ENCODE assay signal across 14 mouse cellular contexts in the genomic region with DNA sequence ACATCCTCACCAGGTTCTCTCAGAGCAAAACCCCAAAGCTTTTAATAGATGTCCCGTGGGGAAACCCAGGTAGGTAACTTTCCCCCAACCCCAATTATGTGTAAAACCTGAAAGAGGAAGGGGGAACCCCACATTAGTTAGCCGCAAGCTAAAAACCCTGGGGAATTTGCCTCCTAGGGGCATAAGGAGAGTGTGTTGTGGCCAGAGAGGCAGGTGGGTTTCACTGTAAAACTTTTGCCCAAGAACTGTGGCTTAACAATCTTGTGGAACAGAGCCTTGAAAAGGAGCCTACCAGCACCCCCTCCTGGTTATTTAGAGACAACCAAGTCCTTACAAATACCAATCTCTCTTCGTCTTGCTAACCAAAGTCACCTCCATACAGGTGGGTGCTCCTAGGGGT. TPM values are rescaled to one million over a fixed set of nuclear protein-coding genes. Genes with fewer than 3 reads are reported as not detected.
DNase-seq lines count a peak whose midpoint lies in the region; ATAC-seq and TF ChIP-seq lines count a peak whose summit lies in the region.
"Had no signal": no experiment of that assay in that cellular context is flagged by ENCODE, and none has a peak within 500 bp of the region (broad histone marks: within the 10 kb centered on the region; RNA-seq: fewer than 3 reads in every experiment).

No protein-coding gene starts in this region.

- no peaks in the 10 kb centered on the region for H3K27me3 ChIP-seq in embryonic facial prominence, embryonic 13.5 days
- no peaks in the 10 kb centered on the region for H3K27me3 ChIP-seq in embryonic facial prominence, embryonic 10.5 days (replicated peaks; ENCODE audit: low read depth, poor library complexity, severe bottlenecking)
- no peaks in the 10 kb centered on the region for H3K27me3 ChIP-seq in liver, embryonic 14.5 days (ENCODE audit: control insufficient read depth, insufficient read depth, low read length)
- H3K27me3 ChIP-seq in liver, embryonic 12.5 days (replicated peaks) = no peaks in the 10 kb centered on the region
- H3K27me3 ChIP-seq: intestine, embryonic 15.5 days had no signal

- TF ChIP-seq CTCF in liver, embryonic 14.5 days (IDR thresholded peaks at IDR 0.05; ENCODE audit: low read depth) = peak; percentile 27
- no peak for TF ChIP-seq CTCF in bone marrow macrophage, adult 2 months (IDR thresholded peaks at IDR 0.05; ENCODE audit: low read depth, low read length)

- DNase-seq in embryonic facial prominence, embryonic 10.5 days (ENCODE audit: low spot score) = no peak
- no peak for DNase-seq in liver, embryonic 14.5 days (ENCODE audit: low read depth in 3 of 3, low spot score in 3 of 3)
- peak; percentile 67 for DNase-seq in 416B (ENCODE audit: low read depth)
- no peak for DNase-seq in T-cell, adult 2 months (ENCODE audit: low spot score)
- DNase-seq: layer of hippocampus, adult 9-11 months; right cerebral cortex, postnatal 4 days had no signal

- 0 out of 2 replicates have a peak overlapping the region, but pooled peaks have one; percentile 1 for H3K4me2 ChIP-seq in embryonic facial prominence, embryonic 13.5 days
- H3K4me2 ChIP-seq in liver, embryonic 14.5 days (ENCODE audit: low read depth) = no peak overlapping the region
- no peak overlapping the region for H3K4me2 ChIP-seq in liver, embryonic 12.5 days
- H3K4me2 ChIP-seq: heart, embryonic 11.5 days; intestine, embryonic 15.5 days had no signal

- peaks cover 22% of the 10 kb centered on the region for H3K4me1 ChIP-seq in embryonic facial prominence, embryonic 13.5 days
- peaks cover 11% of the 10 kb centered on the region for H3K4me1 ChIP-seq in embryonic facial prominence, embryonic 10.5 days
- peaks cover 3 to 10% of the 10 kb centered on the region in 2 experiments for H3K4me1 ChIP-seq in liver, embryonic 14.5 days (replicated peaks; ENCODE audit: control insufficient read depth in 2 of 2, insufficient read depth in 2 of 2, low read length in 1 of 2)
- H3K4me1 ChIP-seq in liver, embryonic 12.5 days = peaks cover 17% of the 10 kb centered on the region
- H3K4me1 ChIP-seq in bone marrow macrophage, adult 2 months (ENCODE audit: control insufficient read depth, insufficient read depth, low read length) = peaks cover 25% of the 10 kb centered on the region

- H3K36me3 ChIP-seq in embryonic facial prominence, embryonic 13.5 days = peaks cover 40% of the 10 kb centered on the region
- peaks cover 47% of the 10 kb centered on the region for H3K36me3 ChIP-seq in embryonic facial prominence, embryonic 10.5 days (replicated peaks)
- H3K36me3 ChIP-seq in liver, embryonic 14.5 days (replicated peaks; ENCODE audit: control insufficient read depth, insufficient read depth, low read depth) = peaks cover 14% of the 10 kb centered on the region; the same call in 1 of the 2 replicates
- H3K36me3 ChIP-seq in liver, embryonic 12.5 days = peaks cover 42% of the 10 kb centered on the region

- no peaks in the 10 kb centered on the region for H3K9me3 ChIP-seq in embryonic facial prominence, embryonic 13.5 days
- no peaks in the 10 kb centered on the region for H3K9me3 ChIP-seq in embryonic facial prominence, embryonic 10.5 days
- H3K9me3 ChIP-seq in liver, embryonic 14.5 days (ENCODE audit: control insufficient read depth, low read length) = no peaks in the 10 kb centered on the region
- no peaks in the 10 kb centered on the region for H3K9me3 ChIP-seq in liver, embryonic 12.5 days (replicated peaks)
- H3K9me3 ChIP-seq: forebrain, embryonic 10.5 days; intestine, embryonic 15.5 days; midbrain, embryonic 10.5 days had no signal

- H3K9ac ChIP-seq in embryonic facial prominence, embryonic 13.5 days = no peak overlapping the region
- no peak overlapping the region for H3K9ac ChIP-seq in liver, embryonic 14.5 days (replicated peaks)
- no peak overlapping the region for H3K9ac ChIP-seq in liver, embryonic 12.5 days
- H3K9ac ChIP-seq: intestine, embryonic 15.5 days had no signal

- 87% methylated on average over 3 of the region's 3 CpGs for WGBS in embryonic facial prominence, embryonic 13.5 days
- WGBS in embryonic facial prominence, embryonic 10.5 days = 85% methylated on average over 3 of the region's 3 CpGs
- 73% methylated on average over 3 of the region's 3 CpGs for WGBS in liver, embryonic 14.5 days (ENCODE audit: insufficient replicate concordance)
- WGBS in liver, embryonic 12.5 days (ENCODE audit: insufficient replicate concordance) = 55% methylated on average over 3 of the region's 3 CpGs

- no peak for ATAC-seq in embryonic facial prominence, embryonic 13.5 days (ENCODE audit: insufficient number of reproducible peaks, insufficient read depth, low FRiP score, low TSS enrichment, low read depth)
- no peak for ATAC-seq in liver, embryonic 14.5 days (ENCODE audit: insufficient read depth)
- ATAC-seq in liver, embryonic 12.5 days = no peak
- ATAC-seq in erythroblast, adult 5-6 weeks (replicated peaks; ENCODE audit: low FRiP score, poor library complexity, severe bottlenecking) = no peak
- ATAC-seq: intestine, embryonic 15.5 days had no signal

- no peak for TF ChIP-seq POLR2A in bone marrow macrophage, adult 2 months (IDR thresholded peaks at IDR 0.05; ENCODE audit: borderline replicate concordance, low read depth, low read length)

- no peak overlapping the region for H3K4me3 ChIP-seq in embryonic facial prominence, embryonic 13.5 days
- no peak overlapping the region for H3K4me3 ChIP-seq in embryonic facial prominence, embryonic 10.5 days
- no peak overlapping the region for H3K4me3 ChIP-seq in liver, embryonic 14.5 days (ENCODE audit: insufficient read depth in 1 of 2, low read depth in 2 of 2, low read length in 2 of 2)
- H3K4me3 ChIP-seq in liver, embryonic 12.5 days = no peak overlapping the region
- H3K4me3 ChIP-seq in bone marrow macrophage, adult 2 months (ENCODE audit: insufficient read depth, low read length) = no peak overlapping the region
- H3K4me3 ChIP-seq: forebrain, embryonic 10.5 days; intestine, embryonic 15.5 days; midbrain, embryonic 10.5 days had no signal

- peak overlapping the region; percentile 28; the same call in 1 of the 2 replicates for H3K27ac ChIP-seq in embryonic facial prominence, embryonic 13.5 days
- no peak overlapping the region for H3K27ac ChIP-seq in embryonic facial prominence, embryonic 10.5 days (replicated peaks)
- H3K27ac ChIP-seq in liver, embryonic 14.5 days = no peak overlapping the region
- no peak overlapping the region for H3K27ac ChIP-seq in liver, embryonic 12.5 days
- H3K27ac ChIP-seq in bone marrow macrophage, adult 2 months (ENCODE audit: insufficient read depth, low read depth, low read length) = peak overlapping the region; percentile 88
- H3K27ac ChIP-seq: forebrain, embryonic 10.5 days; intestine, embryonic 15.5 days; midbrain, embryonic 10.5 days had no signal

- no peak for TF ChIP-seq EP300 in liver, embryonic 14.5 days (IDR thresholded peaks at IDR 0.05; ENCODE audit: low read depth)

RNA-seq across cellular contexts. Expression of a gene that starts 2.8 kb away (rescaled TPM):
- 23.5 TPM in 2 replicates for polyA plus RNA-seq in embryonic facial prominence, embryonic 13.5 days (2015; fragmentation: Nextera tagmentation; extraction: Ambion mirVana)
- polyA plus RNA-seq in embryonic facial prominence, embryonic 10.5 days (2016; fragmentation: Nextera tagmentation; extraction: Ambion mirVana) = 22.4 and 25.5 TPM in 2 replicates
- polyA plus RNA-seq in liver, embryonic 14.5 days (2012; rRNA removed) = 7.4 and 10.1 TPM in 2 replicates
- polyA plus RNA-seq in liver, embryonic 14.5 days (2014; fragmentation: Nextera tagmentation; extraction: Ambion mirVana) = 4.2 and 4.9 TPM in 2 replicates
- 14.3 and 14.4 TPM in 2 replicates for polyA plus RNA-seq in liver, embryonic 12.5 days (2016; fragmentation: Nextera tagmentation; extraction: Ambion mirVana)
- 37.0 and 37.8 TPM in 2 replicates for polyA plus RNA-seq in bone marrow macrophage, adult 2 months (2012; ENCODE audit: insufficient read depth, insufficient read length, missing spikeins)
- 1.3 and 12.3 TPM in 2 replicates for total RNA-seq in erythroblast, adult 5-6 weeks (2015; ENCODE audit: low replicate concordance)
- 10.2 and 16.3 TPM in 2 replicates for total RNA-seq in erythroblast, adult 5-6 weeks (2017; ENCODE audit: low replicate concordance)

RNA-seq across cellular contexts. Expression of a gene that starts 14.4 kb away (rescaled TPM):
- 164 and 170 TPM in 2 replicates for polyA plus RNA-seq in embryonic facial prominence, embryonic 13.5 days (2015; fragmentation: Nextera tagmentation; extraction: Ambion mirVana)
- 201 and 213 TPM in 2 replicates for polyA plus RNA-seq in embryonic facial prominence, embryonic 10.5 days (2016; fragmentation: Nextera tagmentation; extraction: Ambion mirVana)
- polyA plus RNA-seq in liver, embryonic 14.5 days (2012; rRNA removed) = 9.9 and 23.5 TPM in 2 replicates
- 25.0 and 26.0 TPM in 2 replicates for polyA plus RNA-seq in liver, embryonic 14.5 days (2014; fragmentation: Nextera tagmentation; extraction: Ambion mirVana)
- 51.6 and 52.4 TPM in 2 replicates for polyA plus RNA-seq in liver, embryonic 12.5 days (2016; fragmentation: Nextera tagmentation; extraction: Ambion mirVana)
- polyA plus RNA-seq in bone marrow macrophage, adult 2 months (2012; ENCODE audit: insufficient read depth, insufficient read length, missing spikeins) = 51.4 and 57.5 TPM in 2 replicates
- total RNA-seq in erythroblast, adult 5-6 weeks (2015; ENCODE audit: low replicate concordance) = 13.6 and 14.4 TPM in 2 replicates
- 22.0 and 32.9 TPM in 2 replicates for total RNA-seq in erythroblast, adult 5-6 weeks (2017; ENCODE audit: low replicate concordance)

RNA-seq across cellular contexts. Expression of a gene that starts 55.2 kb away (rescaled TPM):
- polyA plus RNA-seq in embryonic facial prominence, embryonic 13.5 days (2015; fragmentation: Nextera tagmentation; extraction: Ambion mirVana) = 61.7 and 66.5 TPM in 2 replicates
- 65.4 and 69.9 TPM in 2 replicates for polyA plus RNA-seq in embryonic facial prominence, embryonic 10.5 days (2016; fragmentation: Nextera tagmentation; extraction: Ambion mirVana)
- polyA plus RNA-seq in liver, embryonic 14.5 days (2012; rRNA removed) = 14.4 and 15.2 TPM in 2 replicates
- polyA plus RNA-seq in liver, embryonic 14.5 days (2014; fragmentation: Nextera tagmentation; extraction: Ambion mirVana) = 9.6 and 10.1 TPM in 2 replicates
- polyA plus RNA-seq in liver, embryonic 12.5 days (2016; fragmentation: Nextera tagmentation; extraction: Ambion mirVana) = 26.7 and 32.4 TPM in 2 replicates
- polyA plus RNA-seq in bone marrow macrophage, adult 2 months (2012; ENCODE audit: insufficient read depth, insufficient read length, missing spikeins) = 105 and 106 TPM in 2 replicates
- total RNA-seq in erythroblast, adult 5-6 weeks (2015; ENCODE audit: low replicate concordance) = 27.0 and 27.1 TPM in 2 replicates
- 26.5 and 32.5 TPM in 2 replicates for total RNA-seq in erythroblast, adult 5-6 weeks (2017; ENCODE audit: low replicate concordance)

Comparison
In these comparisons a context has a peak if more than half of its experiments do, and no peak if none do; other contexts are left out.
1. H3K27ac ChIP-seq: peak in embryonic facial prominence, embryonic 13.5 days (single experiment) and bone marrow macrophage, adult 2 months (single experiment); none in embryonic facial prominence, embryonic 10.5 days (single experiment), liver, embryonic 14.5 days (single experiment) and liver, embryonic 12.5 days (single experiment).